Mouse (Mus musculus): ENCODE measurements at regions not wholly inside any gene's neighbourhood (a gene's known extent, or its start where the extent isn't known, plus 50 kb on each side); places are given as distances from the start of the nearest gene placed in this dataset.

DNA sequence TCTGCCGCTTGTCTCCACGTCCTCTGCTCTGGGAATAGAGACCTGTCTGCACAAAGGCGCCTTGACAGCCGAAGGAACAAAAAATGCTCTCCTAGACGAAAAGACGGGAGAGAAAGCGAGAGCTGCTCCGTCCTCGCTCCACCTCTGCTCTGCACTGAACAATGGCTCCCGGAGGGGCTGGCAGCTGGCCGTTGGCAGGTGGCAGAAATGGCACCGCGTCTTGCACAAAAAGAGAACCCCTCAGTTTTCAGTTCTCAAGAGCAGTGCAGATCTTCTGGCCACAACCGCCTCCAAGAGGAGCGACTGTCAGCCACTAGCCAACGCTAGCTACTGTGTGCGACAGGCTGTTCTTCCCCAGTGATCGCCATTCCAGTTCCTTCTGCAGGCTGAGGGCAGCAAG lies 385.0 kb upstream of the Rora start:
- no peak for TF ChIP-seq CTCF (IDR thresholded peaks at IDR 0.05; ENCODE audit: extremely low read depth, insufficient read length, insufficient replicate concordance, low read depth, low read length)
- TF ChIP-seq POLR2A (IDR thresholded peaks at IDR 0.05; ENCODE audit: low read depth, low read length): no peak

Measured in small intestine, adult 2 months (tissue).